Mouse (Mus musculus) retina, postnatal 1 day (tissue): Measurements from ENCODE around the gene Stk35.
A peak's percentile ranks its signal among the peaks of the same experiment; 100 is the strongest.

Source experiments
- DNase-seq: peaks from one replicate; pipeline ENCODE4 v3.0.0-alpha.2; 2012

Gene Stk35

GRCm38 (mm10) chr2:129800271-129800903, at the start of gene Stk35:
TSS of gene Stk35 (plus strand) at chr2:129800517.
- DNase-seq, result peak; percentile 95

GRCm38 (mm10) chr2:129782046-129782445, 18.3 kb upstream of the Stk35 start:
- no peak for DNase-seq

GRCm38 (mm10) chr2:129796501-129796900, 3.8 kb upstream of the Stk35 start:
- no peak for DNase-seq

- DNase-seq, result no peak
Measured at GRCm38 (mm10) chr2:129797709-129798108, 2.6 kb upstream of the Stk35 start.

GRCm38 (mm10) chr2:129798410-129798809, 1.9 kb upstream of the Stk35 start:
- DNase-seq, result no peak

- DNase-seq, result no peak
Measured at GRCm38 (mm10) chr2:129800904-129801230, 550 bp downstream of the Stk35 start.

- peak; percentile 95 for DNase-seq
Measured at GRCm38 (mm10) chr2:129801231-129802029, 1.1 kb downstream of the Stk35 start.

- peak; percentile 40 for DNase-seq
Measured at GRCm38 (mm10) chr2:129805486-129805885, 5.2 kb downstream of the Stk35 start.

- no peak for DNase-seq
Measured at GRCm38 (mm10) chr2:129806486-129806885, 6.2 kb downstream of the Stk35 start.

GRCm38 (mm10) chr2:129810563-129810962, 10.2 kb downstream of the Stk35 start:
- DNase-seq, result no peak

GRCm38 (mm10) chr2:129814033-129814432, 13.7 kb downstream of the Stk35 start:
- DNase-seq, result no peak

- no peak for DNase-seq
Measured at GRCm38 (mm10) chr2:129815076-129815475, 14.8 kb downstream of the Stk35 start.

- no peak for DNase-seq
Measured at GRCm38 (mm10) chr2:129817603-129818257, 17.4 kb downstream of the Stk35 start.

- DNase-seq, result no peak
Measured at GRCm38 (mm10) chr2:129818868-129819267, 18.6 kb downstream of the Stk35 start.

- DNase-seq, result no peak
Measured at GRCm38 (mm10) chr2:129819531-129819930, 19.2 kb downstream of the Stk35 start.

GRCm38 (mm10) chr2:129819951-129820350, 19.6 kb downstream of the Stk35 start:
- DNase-seq, result no peak

GRCm38 (mm10) chr2:129821021-129821420, 20.7 kb downstream of the Stk35 start:
- DNase-seq, result no peak

- no peak for DNase-seq
Measured at GRCm38 (mm10) chr2:129821568-129821967, 21.3 kb downstream of the Stk35 start.

GRCm38 (mm10) chr2:129823310-129823709, 23.0 kb downstream of the Stk35 start:
- no peak for DNase-seq

- no peak for DNase-seq
Measured at GRCm38 (mm10) chr2:129824254-129824653, 23.9 kb downstream of the Stk35 start.

GRCm38 (mm10) chr2:129826141-129826540, 25.8 kb downstream of the Stk35 start:
- DNase-seq, result no peak

GRCm38 (mm10) chr2:129832993-129833392, 32.7 kb downstream of the Stk35 start:
- DNase-seq, result no peak

GRCm38 (mm10) chr2:129834221-129834620, 33.9 kb downstream of the Stk35 start:
- DNase-seq, result no peak

GRCm38 (mm10) chr2:129834881-129835280, 34.6 kb downstream of the Stk35 start:
- no peak for DNase-seq
